Mouse (Mus musculus) right cerebral cortex, postnatal 14 days (tissue): ENCODE data around the gene Gata2.

Experiments used
- DNase-seq: peaks from one replicate; pipeline ENCODE4 v3.0.0; 2022

Gene Gata2

DNA sequence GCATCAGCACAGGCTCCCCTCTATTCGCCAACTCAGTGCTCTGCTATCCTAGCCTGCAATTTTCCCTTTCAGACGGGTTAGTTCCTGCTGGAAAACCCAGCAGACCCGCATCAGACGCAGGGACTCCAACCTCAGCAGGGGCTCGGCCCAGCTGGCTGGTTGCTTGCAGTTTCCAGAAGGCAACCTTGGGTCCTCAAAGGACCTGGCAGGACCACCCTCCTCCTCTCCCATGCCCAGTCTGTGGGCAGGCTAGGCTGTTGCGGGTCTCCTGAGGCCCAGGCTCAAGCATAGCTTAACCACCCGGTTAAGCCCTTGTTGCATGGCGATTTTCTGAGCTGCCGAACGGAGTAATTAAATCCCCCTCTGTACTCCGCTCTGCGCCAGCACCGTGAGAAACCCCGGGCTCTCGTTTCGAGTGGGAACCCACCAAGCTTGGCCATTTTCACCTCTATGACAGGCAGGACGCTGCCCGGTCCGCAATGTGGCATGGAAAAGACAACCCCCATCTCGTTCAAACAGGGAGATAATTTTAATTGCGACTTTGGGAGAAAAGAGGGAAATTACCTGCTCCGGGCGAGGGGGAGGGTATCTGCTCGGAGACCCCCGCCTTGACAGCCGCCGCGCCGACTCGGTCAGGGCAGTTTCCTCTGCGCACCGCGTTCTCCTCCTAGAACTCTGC lies 2.5 kb downstream of the Gata2 start:
- no peak for DNase-seq

- DNase-seq = no peak
Observed at GRCm38 (mm10) chr6:88196733-88197312, 3.1 kb downstream of the Gata2 start.

DNA sequence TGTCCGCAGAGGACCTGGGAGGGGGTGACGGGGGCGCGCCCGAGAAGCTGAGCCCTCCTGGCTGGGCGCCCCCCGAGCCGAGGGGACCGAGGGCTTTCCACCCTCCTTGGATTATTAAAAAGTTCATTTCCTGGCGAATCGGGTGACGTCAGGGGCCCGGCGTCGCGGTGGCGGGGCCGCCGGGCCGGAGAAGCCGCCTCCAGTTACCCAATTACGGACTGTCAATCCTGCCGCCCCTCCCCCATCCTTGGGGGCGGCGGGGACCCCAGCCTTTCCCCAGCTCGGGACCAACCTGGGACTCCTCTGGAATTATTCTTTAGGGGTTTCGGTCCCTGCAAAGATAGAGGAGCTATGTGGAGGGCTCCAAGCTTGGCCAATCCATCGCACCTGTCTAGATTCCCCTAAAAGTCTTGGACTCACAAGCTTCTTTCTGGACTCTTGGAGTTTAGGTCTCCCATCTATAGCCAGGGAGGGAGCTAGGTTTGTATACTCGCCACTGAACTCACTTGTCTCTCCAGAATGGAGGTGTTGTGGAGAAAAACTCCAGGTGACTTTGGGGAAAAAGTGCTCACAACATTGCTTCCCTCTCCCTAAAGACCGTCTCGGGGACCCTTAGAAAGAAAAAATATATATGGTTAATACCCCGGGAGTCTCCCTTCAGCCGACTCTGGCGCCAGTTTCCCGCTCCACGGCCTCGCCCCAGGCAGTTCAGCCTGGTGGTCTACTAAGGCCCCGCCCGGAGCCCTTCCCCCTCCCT lies 3.8 kb downstream of the Gata2 start:
- no peak for DNase-seq

GRCm38 (mm10) chr6:88198070-88198940 lies 4.6 kb downstream of the Gata2 start:
- peak; percentile 32 for DNase-seq

DNA sequence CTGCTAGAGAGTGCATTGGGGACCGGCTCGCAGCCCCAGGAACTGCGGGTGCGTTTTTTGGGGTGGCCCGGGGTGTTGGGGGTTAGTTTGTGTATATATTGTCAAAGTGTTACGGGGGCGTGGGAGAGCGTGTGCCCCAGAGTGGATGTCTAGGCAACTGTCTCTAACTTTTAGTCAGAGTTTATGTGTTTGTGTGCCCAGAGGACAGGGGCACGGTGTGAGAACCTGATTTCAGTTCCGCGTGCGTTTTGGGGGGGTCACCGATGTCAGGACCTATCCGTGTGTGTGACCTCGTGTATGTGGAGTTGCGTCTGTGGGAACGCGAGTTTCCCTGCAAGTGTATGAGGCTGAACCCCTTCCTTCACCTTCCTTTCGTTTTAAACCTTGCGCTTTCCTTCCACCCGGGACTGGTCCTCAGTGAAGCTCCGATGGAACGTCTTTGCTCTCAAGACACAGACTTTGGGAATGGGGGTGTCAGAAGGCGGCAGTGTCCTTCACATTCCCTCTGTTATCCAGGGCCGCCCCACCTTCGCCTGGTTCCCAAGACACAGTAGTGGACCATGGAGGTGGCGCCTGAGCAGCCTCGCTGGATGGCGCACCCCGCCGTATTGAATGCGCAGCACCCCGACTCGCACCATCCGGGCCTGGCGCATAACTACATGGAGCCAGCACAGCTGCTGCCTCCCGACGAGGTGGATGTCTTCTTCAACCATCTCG lies 5.5 kb downstream of the Gata2 start:
- DNase-seq = no peak

GRCm38 (mm10) chr6:88199718-88200692 lies 6.3 kb downstream of the Gata2 start:
- DNase-seq = no peak

- DNase-seq = no peak
Observed at GRCm38 (mm10) chr6:88200693-88201609, 7.3 kb downstream of the Gata2 start.

DNA sequence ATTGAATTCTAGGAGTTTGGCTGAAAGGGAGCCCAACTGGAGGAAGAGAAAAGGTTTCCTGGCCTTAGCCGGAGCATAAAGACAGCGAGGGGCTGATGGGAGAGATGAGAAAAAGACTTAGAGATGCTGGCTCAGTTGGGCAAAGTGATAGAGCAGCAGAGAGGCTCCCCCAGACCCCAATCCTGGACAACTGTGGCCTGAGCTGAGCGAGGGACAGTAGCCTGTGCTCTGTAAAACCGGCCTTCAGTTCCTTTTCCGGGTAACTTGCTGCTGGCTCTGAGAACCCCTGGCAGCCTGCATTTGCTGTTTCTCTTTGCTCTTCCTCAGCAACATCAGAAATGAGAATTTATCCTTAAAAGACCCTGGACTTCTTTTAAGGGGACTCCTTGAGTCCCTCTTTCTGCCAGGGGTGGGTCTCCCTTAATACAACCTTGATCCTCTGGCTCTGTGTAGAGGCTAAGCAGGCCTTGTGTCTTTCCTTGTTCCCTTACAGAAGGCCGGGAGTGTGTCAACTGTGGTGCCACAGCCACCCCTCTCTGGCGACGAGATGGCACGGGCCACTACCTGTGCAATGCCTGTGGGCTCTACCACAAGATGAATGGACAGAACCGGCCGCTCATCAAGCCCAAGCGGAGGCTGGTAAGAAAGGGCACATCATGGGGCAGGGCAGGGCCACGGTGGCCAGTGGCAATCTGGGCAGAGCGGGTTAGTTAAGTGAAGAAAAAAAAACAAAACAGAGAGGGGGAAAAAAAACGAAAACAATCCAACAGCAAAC lies 8.4 kb downstream of the Gata2 start:
- DNase-seq = no peak

- DNase-seq = no peak
Observed at GRCm38 (mm10) chr6:88202921-88203690, 9.4 kb downstream of the Gata2 start.

DNA sequence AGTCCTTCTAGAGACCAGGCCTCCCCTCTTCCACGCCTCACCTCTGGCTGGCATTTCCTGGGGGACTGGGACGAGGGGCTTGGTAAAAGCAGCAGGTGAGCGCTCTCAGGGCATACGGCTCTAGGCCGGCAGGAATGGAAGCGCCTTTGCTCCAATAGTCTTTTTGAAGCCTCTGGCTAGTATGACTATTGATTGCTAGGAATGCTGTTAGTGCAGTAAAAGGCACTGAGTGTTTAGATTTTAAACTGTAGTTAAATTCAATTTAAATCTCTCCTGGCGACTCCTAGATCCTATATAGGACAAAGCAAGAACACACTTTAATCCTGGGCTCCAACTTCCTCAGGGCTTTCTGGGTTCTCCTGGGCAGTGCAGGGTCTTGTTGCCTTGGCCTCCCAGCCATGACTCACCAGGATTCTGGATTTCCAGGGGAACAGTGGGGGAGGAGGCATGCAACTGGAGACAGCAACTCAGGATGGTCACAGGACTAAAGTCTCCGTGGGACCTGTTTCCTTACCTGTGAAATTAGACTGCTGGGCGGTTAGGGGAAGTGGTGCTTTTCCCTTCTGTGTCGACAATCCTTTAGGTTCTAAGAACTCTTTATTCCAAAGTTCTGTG lies 10.2 kb downstream of the Gata2 start:
- no peak for DNase-seq

GRCm38 (mm10) chr6:88204531-88205385 lies 11.1 kb downstream of the Gata2 start:
- DNase-seq = no peak

DNA sequence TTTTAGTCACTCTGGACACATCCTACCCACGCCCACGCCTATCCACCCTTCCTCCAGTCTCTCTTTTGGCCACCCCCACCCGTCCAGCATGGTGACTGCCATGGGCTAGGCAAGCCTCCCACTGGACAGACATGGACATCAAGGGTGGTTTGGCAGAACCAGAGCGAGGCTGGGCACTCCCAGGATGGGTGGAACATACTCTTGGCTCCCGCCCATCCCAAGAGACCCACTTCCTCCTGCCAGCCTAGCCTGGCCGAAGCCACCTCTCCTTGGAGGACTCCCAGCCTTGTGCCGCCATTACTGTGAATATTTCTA lies 11.7 kb downstream of the Gata2 start:
- no peak for DNase-seq

- no peak for DNase-seq
Observed at GRCm38 (mm10) chr6:88205937-88206336, 12.2 kb downstream of the Gata2 start.

DNA sequence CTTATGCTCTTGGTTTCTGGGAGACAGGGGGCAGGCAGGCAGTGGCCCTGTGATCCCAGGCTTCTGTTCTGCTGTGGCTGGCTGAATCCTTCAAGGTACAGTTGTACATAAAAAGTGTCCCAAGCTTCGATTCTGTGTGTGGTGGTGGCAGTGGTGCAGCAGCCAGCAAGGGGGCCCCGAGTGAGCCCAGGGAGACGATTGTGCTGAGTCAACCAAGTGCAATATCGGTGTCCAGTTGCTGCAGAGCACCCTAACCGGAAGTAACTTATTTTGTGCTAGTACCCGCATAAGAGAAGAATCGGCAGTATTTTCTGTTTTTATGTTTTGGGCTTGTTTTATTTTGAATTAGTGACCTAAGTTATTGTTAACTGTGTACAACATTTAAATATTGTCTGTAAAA lies 12.9 kb downstream of the Gata2 start:
- no peak for DNase-seq

GRCm38 (mm10) chr6:88207403-88208033 lies 13.8 kb downstream of the Gata2 start:
- no peak for DNase-seq

DNA sequence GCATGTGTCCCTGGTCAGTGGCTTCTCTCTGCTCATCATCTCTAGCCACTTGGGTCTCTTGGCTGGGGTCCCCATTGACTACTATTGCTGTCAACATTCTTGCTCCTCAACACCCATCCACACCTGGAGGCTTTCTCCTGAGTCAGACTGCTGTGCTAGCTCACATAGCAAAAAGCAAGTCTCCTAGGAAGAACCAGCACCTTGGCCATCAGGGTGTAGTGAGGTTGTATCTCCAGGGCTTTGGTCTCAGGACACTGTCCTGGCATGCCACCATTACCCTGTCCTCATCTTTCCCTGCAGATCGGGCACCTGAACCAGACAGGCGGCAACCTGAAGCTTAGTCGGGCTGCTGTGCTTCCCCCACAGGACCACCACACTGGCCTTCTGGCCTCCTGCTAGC lies 14.6 kb downstream of the Gata2 start:
- DNase-seq = no peak

DNA sequence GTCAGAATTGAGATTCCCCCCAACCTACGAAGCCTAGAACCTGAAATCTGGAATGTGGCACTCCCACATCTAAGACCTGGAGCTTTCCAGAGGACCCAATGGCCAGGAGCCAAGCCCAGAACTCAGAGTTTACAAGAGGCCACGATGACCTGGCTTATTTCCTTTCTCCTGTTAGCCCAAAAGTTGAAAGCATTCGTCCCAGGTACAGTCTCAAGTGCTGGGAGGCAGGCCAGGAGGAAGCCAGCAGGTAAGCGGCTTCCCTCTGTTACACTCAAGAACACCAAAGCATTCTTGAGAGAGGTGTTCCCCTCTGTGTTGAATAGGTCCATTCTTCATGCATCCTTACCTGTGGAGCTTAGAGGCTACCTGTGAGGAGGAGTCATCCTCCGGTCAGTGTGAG lies 15.8 kb downstream of the Gata2 start:
- DNase-seq = no peak
